Mouse (Mus musculus): ENCODE measurements around the gene Reg2.
"Not testable (repeated sequence)": the region's sequence is repeated elsewhere in the genome, so short reads cannot be mapped to it uniquely, and the experiment has no call there.

The Reg2 gene

DNA sequence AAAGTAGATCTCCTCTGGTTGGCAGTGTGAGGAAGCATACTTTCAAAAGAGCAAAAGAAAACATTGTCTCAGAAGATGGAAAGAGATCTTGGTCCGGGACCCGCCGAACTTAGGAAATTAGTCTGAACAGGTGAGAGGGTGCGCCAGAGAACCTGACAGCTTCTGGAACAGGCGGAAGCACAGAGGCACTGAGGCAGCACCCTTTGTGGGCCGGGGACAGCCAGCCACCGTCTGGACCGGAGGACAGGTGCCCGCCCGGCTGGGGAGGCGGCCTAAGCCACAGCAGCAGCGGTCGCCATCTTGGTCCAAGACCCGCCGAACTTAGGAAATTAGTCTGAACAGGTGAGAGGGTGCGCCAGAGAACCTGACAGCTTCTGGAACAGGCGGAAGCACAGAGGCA lies at the start of gene Reg2:
Reg2 (plus strand) TSS at position 301 of the 400 bp plus-strand sequence.
- DNase-seq (ENCODE audit: low spot score), result not testable (repeated sequence)

DNA sequence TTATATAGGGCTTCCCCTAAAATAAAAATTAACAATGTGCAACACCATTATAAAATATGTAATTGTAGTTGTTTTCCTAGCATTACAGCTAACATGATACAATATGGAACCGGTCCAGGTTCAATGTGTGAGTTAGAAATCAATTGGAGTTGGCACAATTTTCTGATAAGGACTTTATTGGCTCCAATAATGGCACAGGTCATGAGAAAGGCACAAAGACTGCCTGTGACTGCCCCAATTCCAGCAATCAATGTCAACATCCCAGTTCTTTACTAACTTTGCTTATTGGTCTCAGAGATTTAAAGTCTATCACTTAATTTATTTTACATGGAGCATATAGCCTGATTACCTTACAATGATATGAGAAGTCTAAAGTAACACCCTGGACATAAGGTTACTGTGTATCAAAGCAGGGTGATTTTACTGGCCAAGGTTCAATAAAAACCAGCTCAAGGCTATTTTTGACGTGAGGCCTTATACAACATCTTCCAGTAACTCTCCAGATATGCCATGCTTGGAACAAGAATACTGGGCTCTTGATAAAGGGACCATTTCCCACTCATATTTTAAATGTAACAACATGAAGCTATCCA lies 33.4 kb upstream of the Reg2 start:
- DNase-seq (ENCODE audit: low spot score), result no peak

DNA sequence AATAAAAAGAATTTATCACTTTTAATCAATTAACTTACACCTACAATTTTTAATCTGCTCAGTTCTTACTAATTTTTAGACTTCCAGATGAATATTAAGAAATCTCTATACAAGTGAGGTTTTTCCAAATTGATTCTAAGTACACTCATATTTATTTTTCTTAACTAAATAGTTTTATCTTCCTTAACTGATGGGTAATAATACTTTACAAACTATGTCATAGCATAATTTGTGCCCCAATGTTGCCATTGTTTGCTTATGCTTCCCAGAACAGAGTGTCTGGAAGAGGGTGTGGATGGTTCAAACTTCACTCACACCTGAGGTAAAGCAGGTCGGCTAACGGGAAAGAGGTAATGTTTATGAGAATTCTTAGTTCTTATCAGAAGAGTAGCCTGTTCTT lies 25.1 kb upstream of the Reg2 start, which contains the start of gene Reg3b:
Reg3b (plus strand) TSS at position 301 of the 400 bp plus-strand sequence.
- no peak for DNase-seq (ENCODE audit: low spot score)

DNA sequence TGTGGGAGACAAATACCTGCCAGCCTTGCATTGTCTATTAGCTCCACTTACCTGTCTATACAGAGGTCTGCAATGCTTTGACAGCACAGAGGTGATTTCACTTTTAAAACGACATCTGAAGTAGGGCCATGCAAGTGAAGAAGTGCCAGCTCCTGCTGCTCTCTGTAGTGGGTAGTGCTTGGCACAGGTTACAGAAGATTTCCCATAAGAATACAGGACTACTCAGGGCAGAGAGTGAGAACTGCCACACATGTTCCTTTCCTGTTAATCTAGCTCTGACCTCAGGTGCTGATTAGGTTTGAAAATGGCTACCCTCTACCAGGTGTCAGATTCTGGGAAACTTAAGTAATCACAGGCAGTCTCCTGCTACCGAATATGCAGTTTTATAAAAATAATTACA lies 16.7 kb upstream of the Reg2 start, which contains the start of gene Reg3d:
Reg3d (minus strand) TSS at position 101 of the 400 bp plus-strand sequence.
- DNase-seq (ENCODE audit: low spot score), result no peak

DNA sequence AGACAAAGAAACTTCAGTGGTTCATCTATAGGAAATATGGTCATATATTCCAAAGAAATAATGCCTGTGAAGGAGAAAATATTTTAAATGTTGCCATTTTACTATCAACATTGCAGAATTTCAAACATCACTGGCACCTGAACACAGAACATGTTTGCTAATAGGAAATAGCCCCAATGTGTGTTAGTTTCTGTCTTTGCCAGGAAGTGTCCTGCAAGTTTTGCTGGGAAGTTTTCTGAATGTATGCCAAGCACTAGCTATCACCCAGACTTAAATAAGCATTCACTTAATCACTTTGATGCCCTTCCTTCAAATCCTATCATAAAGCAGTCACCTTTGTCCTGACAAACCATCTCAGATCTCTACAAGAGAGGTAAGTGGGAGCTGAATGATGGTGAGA lies 15.0 kb upstream of the Reg2 start, which contains the start of gene Reg3a:
Reg3a (plus strand) TSS at position 301 of the 400 bp plus-strand sequence.
- no peak for DNase-seq (ENCODE audit: low spot score)

DNA sequence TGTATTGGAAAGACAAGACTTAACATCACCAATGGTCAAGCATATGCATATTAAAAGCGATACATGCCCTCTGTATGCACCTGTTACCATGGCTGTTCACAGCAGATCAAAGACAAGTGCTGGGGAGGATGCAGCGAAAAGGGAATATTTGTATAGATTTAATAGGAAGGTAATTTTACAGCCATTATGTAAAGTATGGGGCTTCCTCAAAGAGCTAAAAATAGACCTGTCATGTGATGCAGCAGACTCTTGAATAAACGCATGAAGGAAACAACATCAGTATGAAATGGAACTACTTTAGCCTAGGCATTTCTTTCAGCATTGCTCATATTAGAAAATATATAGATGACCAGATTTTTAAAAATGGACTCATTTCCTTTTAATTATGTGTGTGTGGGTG lies 9.8 kb upstream of the Reg2 start:
- DNase-seq (ENCODE audit: low spot score), result no peak

DNA sequence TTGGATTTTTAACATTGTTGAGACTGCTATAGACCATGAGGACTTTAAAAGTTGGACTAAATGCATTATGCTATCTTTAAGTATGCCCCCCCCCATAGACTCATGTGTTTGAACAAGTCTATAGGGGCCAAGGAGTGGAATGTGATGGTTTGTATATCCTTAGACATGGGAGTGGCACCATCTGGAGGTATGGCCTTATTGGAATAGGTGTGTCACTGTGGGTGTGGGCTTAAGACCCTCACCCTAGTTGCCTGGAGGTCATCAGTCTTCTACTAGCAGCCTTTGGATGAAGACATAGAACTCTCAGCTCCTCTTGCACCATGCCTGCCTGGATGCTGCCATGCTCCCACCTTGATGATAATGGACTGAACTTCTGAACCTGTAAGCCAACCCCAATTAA lies 27.0 kb downstream of the Reg2 start, which contains the start of gene Reg1:
Reg1 (plus strand) TSS at position 301 of the 400 bp plus-strand sequence.
- not testable (repeated sequence) for DNase-seq (ENCODE audit: low spot score)

DNA sequence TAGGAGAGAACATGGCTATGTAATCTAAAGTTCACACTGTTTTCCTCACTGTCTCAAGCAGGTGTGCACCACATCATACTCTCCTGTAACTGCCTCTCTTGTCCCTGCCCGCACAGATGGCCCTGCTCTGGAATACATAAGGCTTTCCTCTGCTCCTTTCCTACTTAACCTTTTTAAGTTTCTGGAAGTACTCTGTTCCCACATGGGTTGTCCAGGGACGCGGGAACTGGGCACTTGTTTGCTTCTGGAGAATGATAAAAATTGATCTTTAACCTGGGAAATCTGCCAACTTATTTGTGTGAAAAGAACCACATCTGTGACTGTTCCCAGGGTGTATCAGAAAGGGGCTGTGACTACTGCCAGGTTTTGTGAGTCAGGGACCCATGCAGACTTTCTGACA lies 30.1 kb downstream of the Reg2 start:
- DNase-seq (ENCODE audit: low spot score), result no peak

DNA sequence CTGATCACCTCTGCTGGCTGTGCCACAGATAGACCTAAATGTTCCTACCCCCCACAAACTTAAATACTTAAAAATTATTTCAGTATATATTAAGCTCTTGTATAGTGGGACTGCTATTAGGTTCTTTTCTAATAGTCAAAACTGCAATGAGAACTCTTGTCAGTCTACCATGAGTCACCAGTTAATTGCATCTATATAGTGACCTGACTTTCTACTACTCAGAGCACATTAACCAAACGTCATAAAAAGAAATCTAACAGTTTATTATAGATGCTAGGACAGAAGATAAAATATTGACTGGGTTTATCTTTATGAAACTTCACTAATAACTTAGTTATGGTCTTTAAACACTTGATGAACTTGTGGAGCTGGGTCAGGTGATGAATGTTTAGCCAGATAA lies 51.8 kb downstream of the Reg2 start:
- no peak for DNase-seq (ENCODE audit: low spot score)

DNA sequence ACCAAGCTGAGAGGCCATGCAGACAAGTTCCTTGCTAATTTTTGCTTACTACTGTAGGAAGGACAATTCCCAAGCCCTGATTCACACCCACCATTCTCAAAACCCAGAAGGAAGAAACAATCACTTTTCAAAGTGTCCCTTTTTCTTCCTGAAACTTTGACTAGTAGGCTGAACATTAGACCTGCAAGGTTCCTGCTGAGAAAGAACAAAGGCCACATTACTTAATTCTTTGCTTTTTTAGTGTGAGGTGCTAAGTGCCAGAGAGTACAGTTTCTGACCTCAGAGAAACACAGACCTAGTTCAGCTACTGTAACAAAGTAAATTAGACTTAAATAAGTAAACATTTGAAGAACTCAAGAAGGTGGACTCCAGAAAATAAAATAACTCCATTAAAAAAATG lies 53.0 kb downstream of the Reg2 start:
- DNase-seq (ENCODE audit: low spot score), result no peak

DNA sequence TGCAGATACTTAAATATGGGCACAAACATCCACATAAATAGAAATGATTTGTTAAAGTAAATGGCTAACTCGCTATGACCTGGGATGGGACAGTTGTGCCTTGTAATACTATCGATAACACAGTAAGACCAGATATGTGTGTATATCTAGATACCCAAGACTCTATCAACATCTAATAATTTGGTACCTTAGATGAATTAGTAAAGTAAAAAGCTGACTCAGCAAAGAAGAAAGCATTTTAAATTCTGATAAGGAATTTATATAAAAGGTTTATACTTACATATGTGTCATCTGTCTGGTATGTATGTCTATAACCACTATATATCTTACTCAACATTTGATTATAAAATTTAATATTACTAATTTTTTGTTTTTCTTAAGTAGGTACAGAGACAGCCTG lies 57.4 kb downstream of the Reg2 start:
- no peak for DNase-seq (ENCODE audit: low spot score)
